Mouse (Mus musculus) megakaryocyte, embryonic 14.5 days (primary cell): ENCODE results near the gene Ugt1a6b.

Experiments
- FLI1 ChIP-seq: IDR thresholded peaks from 2 replicates; pipeline ENCODE4 v1.6.1; 2012; ENCODE audit warnings: low read length, inconsistent platforms, mixed read lengths
- GATA1 ChIP-seq: IDR thresholded peaks from 3 replicates; pipeline ENCODE4 v1.6.1; 2012; ENCODE audit warnings: mixed read lengths, low read length, inconsistent platforms, borderline replicate concordance

- TF ChIP-seq GATA1 (no peak), FLI1 (no peak)
Observed at GRCm38 (mm10) chr1:88133908-88134456, 30.9 kb downstream of the Ugt1a6b start.
